Mouse (Mus musculus) heart, embryonic 15.5 days (tissue): ENCODE measurements around the gene Espl1. TPM values are rescaled to one million over a fixed set of nuclear protein-coding genes. Genes with fewer than 3 reads are reported as not detected.
A peak's percentile ranks its signal among the peaks of the same experiment; 100 is the strongest.

ENCODE experiments used
- ATAC-seq: fragments of 200-750 bp; cut with Nextera tagmentation; replicated peaks from 2 replicates; pipeline ENCODE4 v1.8.0; 2017; ENCODE audit warnings: low read depth, moderate TSS enrichment; ENCODE audit not compliant: insufficient number of reproducible peaks, insufficient read depth, low FRiP score
- H3K27ac ChIP-seq: fragments of 300-500 bp; sonication (generic); 2 replicates; pipeline ENCODE4 v1.5.1; 2015; ENCODE audit warnings: mild to moderate bottlenecking, inconsistent platforms
- H3K27me3 ChIP-seq: fragments of 300-500 bp; sonication (generic); 2 replicates; pipeline ENCODE4 v1.6.1; 2015; ENCODE audit warnings: inconsistent platforms
- H3K36me3 ChIP-seq: fragments of 300-500 bp; sonication (generic); 2 replicates; pipeline ENCODE4 v1.6.1; 2015; ENCODE audit warnings: mild to moderate bottlenecking, inconsistent platforms
- H3K4me1 ChIP-seq: fragments of 300-500 bp; sonication (generic); replicated peaks from 2 replicates; pipeline ENCODE4 v1.6.1; 2015; ENCODE audit warnings: inconsistent platforms
- H3K4me2 ChIP-seq: fragments of 300-500 bp; sonication (generic); 2 replicates; pipeline ENCODE4 v1.6.1; 2015; ENCODE audit warnings: inconsistent platforms, mild to moderate bottlenecking, moderate library complexity
- H3K4me3 ChIP-seq: fragments of 300-500 bp; sonication (generic); 2 replicates; pipeline ENCODE4 v1.5.1; 2015; ENCODE audit warnings: mild to moderate bottlenecking, inconsistent platforms
- H3K9ac ChIP-seq: fragments of 300-500 bp; sonication (generic); 2 replicates; pipeline ENCODE4 v1.6.1; 2015; ENCODE audit warnings: mild to moderate bottlenecking, inconsistent platforms
- H3K9me3 ChIP-seq: fragments of 300-500 bp; sonication (generic); replicated peaks from 2 replicates; pipeline ENCODE4 v1.6.1; 2016; ENCODE audit warnings: inconsistent platforms
- WGBS: fragments of 180-500 bp; shearing (Covaris S2); methylation state at CpG from one replicate; pipeline ENCODE4 v1.1.7; 2015; ENCODE audit warnings: mixed read lengths; 5-methylcytosine and 5-hydroxymethylcytosine counted together
- polyA plus RNA-seq: library from polyadenylated mRNA; unstranded; fragments of >200 nt; fragmentation: Nextera tagmentation; extraction: Ambion mirVana; gene quantifications from 2 replicates; pipeline ENCODE4 v1.2.1, GENCODE M21; 2015

Gene Espl1
- 14.7 and 20.0 TPM in 2 replicates for polyA plus RNA-seq

GRCm38 (mm10) chr15:102295633-102296367, at the start of gene Espl1:
Gene Espl1 (plus strand): TSS chr15:102296266.
- 7% methylated on average over 25 of the region's 25 CpGs for WGBS
- H3K27me3 ChIP-seq: no peaks in the 10 kb centered on the region
- ATAC-seq: peak; percentile 98

GRCm38 (mm10) chr15:102246866-102247251, 49.2 kb upstream of the Espl1 start:
- Histone ChIP-seq H3K4me3 (peak overlapping the region; percentile 58), H3K36me3 (no peaks in the 10 kb centered on the region), H3K27me3 (peaks cover 46% of the 10 kb centered on the region), H3K27ac (peak overlapping the region; percentile 96), H3K9me3 (no peaks in the 10 kb centered on the region), H3K4me1 (peaks cover 62% of the 10 kb centered on the region), H3K9ac (peak overlapping the region; percentile 58), H3K4me2 (peak overlapping the region; percentile 92)
- WGBS: under 1% methylated on average over 33 of the region's 35 CpGs
- ATAC-seq: peak; percentile 65

More at GRCm38 (mm10) chr15:102295633-102296367, at the start of gene Espl1:
- peak within 1 kb of the TSS; percentile 33; the same call in 1 of the 2 replicates for H3K27ac ChIP-seq
- peaks cover 13% of the 10 kb centered on the region for H3K4me1 ChIP-seq
- peak within 1 kb of the TSS; percentile 98 for H3K4me2 ChIP-seq
- peaks cover 24% of the 10 kb centered on the region for H3K36me3 ChIP-seq
- H3K9ac ChIP-seq: peak within 1 kb of the TSS; percentile 68
- H3K9me3 ChIP-seq: no peaks in the 10 kb centered on the region
- peak within 1 kb of the TSS; percentile 89 for H3K4me3 ChIP-seq

GRCm38 (mm10) chr15:102247252-102248130, 48.6 kb upstream of the Espl1 start:
- peak overlapping the region; percentile 96 for H3K27ac ChIP-seq
- no peaks in the 10 kb centered on the region for H3K9me3 ChIP-seq
- WGBS: under 1% methylated on average over 61 of the region's 65 CpGs
- peak; percentile 64 for ATAC-seq
- H3K9ac ChIP-seq: peak overlapping the region; percentile 61
- H3K36me3 ChIP-seq: no peaks in the 10 kb centered on the region
- H3K4me2 ChIP-seq: peak overlapping the region; percentile 92
- peaks cover 49% of the 10 kb centered on the region for H3K27me3 ChIP-seq
- peak overlapping the region; percentile 58 for H3K4me3 ChIP-seq
- peaks cover 62% of the 10 kb centered on the region for H3K4me1 ChIP-seq

GRCm38 (mm10) chr15:102248131-102248811, 47.8 kb upstream of the Espl1 start:
- Histone ChIP-seq H3K4me3 (peak overlapping the region; percentile 58), H3K36me3 (no peaks in the 10 kb centered on the region), H3K4me1 (peaks cover 54% of the 10 kb centered on the region), H3K27me3 (peaks cover 46% of the 10 kb centered on the region), H3K27ac (peak overlapping the region; percentile 96), H3K4me2 (peak overlapping the region; percentile 92), H3K9me3 (no peaks in the 10 kb centered on the region), H3K9ac (peak overlapping the region; percentile 61)
- 15% methylated on average over 8 of the region's 8 CpGs for WGBS
- ATAC-seq: no peak

- H3K4me1 ChIP-seq: peaks cover 49% of the 10 kb centered on the region
- no peak for ATAC-seq
- WGBS: 3% methylated on average over 3 of the region's 3 CpGs
- peak overlapping the region; percentile 96 for H3K27ac ChIP-seq
- no peaks in the 10 kb centered on the region for H3K9me3 ChIP-seq
- no peak overlapping the region for H3K9ac ChIP-seq
- no peaks in the 10 kb centered on the region for H3K36me3 ChIP-seq
- peak overlapping the region; percentile 92 for H3K4me2 ChIP-seq
- peaks cover 46% of the 10 kb centered on the region for H3K27me3 ChIP-seq
- H3K4me3 ChIP-seq: 0 out of 2 replicates have a peak overlapping the region, but pooled peaks have one; percentile 30
These were observed 47.3 kb upstream of the Espl1 start for GRCm38 (mm10) chr15:102248812-102249191.

- H3K27ac ChIP-seq: peak overlapping the region; percentile 96
- H3K9ac ChIP-seq: peak overlapping the region; percentile 40; the same call in 1 of the 2 replicates
- H3K9me3 ChIP-seq: no peaks in the 10 kb centered on the region
- 6% methylated on average over 13 of the region's 13 CpGs for WGBS
- H3K4me1 ChIP-seq: peaks cover 47% of the 10 kb centered on the region
- H3K36me3 ChIP-seq: no peaks in the 10 kb centered on the region
- H3K4me2 ChIP-seq: peak overlapping the region; percentile 92
- ATAC-seq: no peak
- H3K4me3 ChIP-seq: peak overlapping the region; percentile 30
- peaks cover 46% of the 10 kb centered on the region for H3K27me3 ChIP-seq
These were observed 46.8 kb upstream of the Espl1 start for GRCm38 (mm10) chr15:102249251-102249691.

GRCm38 (mm10) chr15:102249967-102250366, 46.1 kb upstream of the Espl1 start:
- peaks cover 50% of the 10 kb centered on the region for H3K27me3 ChIP-seq
- 0 out of 2 replicates have a peak overlapping the region, but pooled peaks have one; percentile 40 for H3K9ac ChIP-seq
- H3K27ac ChIP-seq: peak overlapping the region; percentile 96
- no peak overlapping the region for H3K4me3 ChIP-seq
- H3K4me1 ChIP-seq: peaks cover 43% of the 10 kb centered on the region
- no peak for ATAC-seq
- no peak overlapping the region for H3K4me2 ChIP-seq
- H3K9me3 ChIP-seq: no peaks in the 10 kb centered on the region
- H3K36me3 ChIP-seq: no peaks in the 10 kb centered on the region
- WGBS: 60% methylated on average over 9 of the region's 9 CpGs

- H3K36me3 ChIP-seq: no peaks in the 10 kb centered on the region
- no peak for ATAC-seq
- no peak overlapping the region for H3K4me3 ChIP-seq
- no peak overlapping the region for H3K27ac ChIP-seq
- H3K27me3 ChIP-seq: peaks cover 55% of the 10 kb centered on the region
- H3K9ac ChIP-seq: no peak overlapping the region
- no peaks in the 10 kb centered on the region for H3K9me3 ChIP-seq
- H3K4me2 ChIP-seq: no peak overlapping the region
- H3K4me1 ChIP-seq: peaks cover 38% of the 10 kb centered on the region
- WGBS: 80% methylated on average over 5 of the region's 5 CpGs
These were observed 45.5 kb upstream of the Espl1 start for GRCm38 (mm10) chr15:102250521-102250920.

- Histone ChIP-seq H3K9ac (no peak overlapping the region), H3K4me3 (peak overlapping the region; percentile 63; the same call in 1 of the 2 replicates), H3K9me3 (no peaks in the 10 kb centered on the region), H3K27ac (no peak overlapping the region), H3K4me1 (peaks cover 24% of the 10 kb centered on the region), H3K27me3 (peaks cover 88% of the 10 kb centered on the region), H3K4me2 (peak overlapping the region; percentile 96; the same call in 1 of the 2 replicates), H3K36me3 (no peaks in the 10 kb centered on the region)
- WGBS: 38% methylated on average over 14 of the region's 14 CpGs
- ATAC-seq: no peak
These were observed 40.4 kb upstream of the Espl1 start for GRCm38 (mm10) chr15:102255547-102256255.

- peaks cover 81% of the 10 kb centered on the region for H3K27me3 ChIP-seq
- H3K27ac ChIP-seq: peak overlapping the region; percentile 71
- H3K4me2 ChIP-seq: peak overlapping the region; percentile 96
- peak overlapping the region; percentile 63 for H3K4me3 ChIP-seq
- ATAC-seq: no peak
- H3K9me3 ChIP-seq: no peaks in the 10 kb centered on the region
- peaks cover 24% of the 10 kb centered on the region for H3K4me1 ChIP-seq
- peak overlapping the region; percentile 66 for H3K9ac ChIP-seq
- 8% methylated on average over 22 of the region's 22 CpGs for WGBS
- no peaks in the 10 kb centered on the region for H3K36me3 ChIP-seq
These were observed 39.5 kb upstream of the Espl1 start for GRCm38 (mm10) chr15:102256431-102257201.
